Mouse (Mus musculus) spleen, postnatal 14 days (tissue): ENCODE measurements around the gene Ndrg2.

Source experiments
- DNase-seq, 2 experiments: peaks; one replicate each; pipeline ENCODE4 v3.0.0; 2021 to 2022; ENCODE audit warnings: low spot score in 2 of 2

The Ndrg2 gene

GRCm38 (mm10) chr14:51913062-51913959 lies 647 bp downstream of the Ndrg2 start:
- DNase-seq = peak; percentile 44 to 46

GRCm38 (mm10) chr14:51912391-51913061 lies 1.4 kb downstream of the Ndrg2 start:
- DNase-seq = no peak

- no peak for DNase-seq
Observed at GRCm38 (mm10) chr14:51911301-51911700, 2.7 kb downstream of the Ndrg2 start.

GRCm38 (mm10) chr14:51906102-51906501 lies 7.9 kb downstream of the Ndrg2 start:
- DNase-seq = no peak

- no peak for DNase-seq
Observed at GRCm38 (mm10) chr14:51904706-51905105, 9.3 kb downstream of the Ndrg2 start.

- DNase-seq = no peak
Observed at GRCm38 (mm10) chr14:51903782-51904181, 10.2 kb downstream of the Ndrg2 start.

GRCm38 (mm10) chr14:51902806-51903710 lies 10.9 kb downstream of the Ndrg2 start:
- DNase-seq = peak; percentile 38 to 68

- no peak for DNase-seq
Observed at GRCm38 (mm10) chr14:51899351-51899750, 14.6 kb downstream of the Ndrg2 start.

- DNase-seq = no peak
Observed at GRCm38 (mm10) chr14:51896539-51897170, 17.3 kb downstream of the Ndrg2 start.

- no peak for DNase-seq
Observed at GRCm38 (mm10) chr14:51896019-51896418, 17.9 kb downstream of the Ndrg2 start.

GRCm38 (mm10) chr14:51895071-51895470 lies 18.9 kb downstream of the Ndrg2 start:
- no peak for DNase-seq

GRCm38 (mm10) chr14:51893809-51894208 lies 20.1 kb downstream of the Ndrg2 start:
- no peak for DNase-seq

GRCm38 (mm10) chr14:51893094-51893794 lies 20.7 kb downstream of the Ndrg2 start:
- no peak for DNase-seq

- DNase-seq = no peak
Observed at GRCm38 (mm10) chr14:51892191-51892939, 21.6 kb downstream of the Ndrg2 start, which contains the start of gene Slc39a2. TSS of gene Slc39a2 (plus strand) at chr14:51892889.

GRCm38 (mm10) chr14:51889833-51890232 lies 24.1 kb downstream of the Ndrg2 start:
- no peak for DNase-seq

GRCm38 (mm10) chr14:51886051-51886450 lies 27.9 kb downstream of the Ndrg2 start:
- DNase-seq = no peak

GRCm38 (mm10) chr14:51884598-51885331 lies 29.2 kb downstream of the Ndrg2 start, which contains the start of gene Mettl17:
TSS of gene Mettl17 (plus strand) at chr14:51884842.
- peak; percentile 86 to 90 for DNase-seq

- no peak for DNase-seq
Observed at GRCm38 (mm10) chr14:51884031-51884544, 29.9 kb downstream of the Ndrg2 start.

- DNase-seq = peak; percentile 39 to 67
Observed at GRCm38 (mm10) chr14:51883527-51884030, 30.4 kb downstream of the Ndrg2 start.
